Mouse (Mus musculus): Measurements from ENCODE around the gene Slc28a1.

- TF ChIP-seq POLR2A (IDR thresholded peaks at IDR 0.05; ENCODE audit: extremely low read depth, insufficient read depth, low read length) (no peak), CTCF (IDR thresholded peaks at IDR 0.05; ENCODE audit: low read depth, low read length) (no peak)
Observed at GRCm38 (mm10) chr7:81176187-81176769, 61.7 kb downstream of the Slc28a1 start.
